Mouse (Mus musculus) right cerebral cortex, postnatal 10 days (tissue): ENCODE results near the gene Rubcnl.

Experiments used
- DNase-seq, 2 experiments: peaks; one replicate each; pipeline ENCODE4 v3.0.0; 2021; ENCODE audit warnings: low spot score in 2 of 2

Gene Rubcnl

GRCm38 (mm10) chr14:75015856-75016714 lies at the start of gene Rubcnl:
Gene Rubcnl, plus strand, starts transcription at chr14:75016027.
- peak; percentile 75 to 88 for DNase-seq

- DNase-seq: no peak
These were observed 43.6 kb upstream of the Rubcnl start for GRCm38 (mm10) chr14:74972216-74972615.

DNA sequence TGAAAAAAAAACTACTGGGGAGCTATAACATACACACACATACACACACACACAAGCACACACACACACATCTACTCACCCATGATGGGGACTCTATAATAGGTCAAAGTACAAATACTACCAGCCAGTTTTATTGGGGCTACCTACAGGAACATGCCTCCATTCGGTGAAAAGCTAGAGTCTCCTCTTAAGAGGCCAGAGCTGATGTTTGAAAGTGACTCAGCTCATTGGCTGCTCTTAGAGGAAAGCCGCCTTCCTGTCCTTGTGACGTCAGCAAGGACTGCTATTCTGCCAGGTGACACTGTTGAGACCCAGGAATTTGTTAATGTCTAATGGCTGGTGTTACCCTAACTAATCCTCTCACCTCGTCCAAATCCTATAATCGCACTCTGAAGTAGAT lies 43.1 kb upstream of the Rubcnl start:
- DNase-seq: no peak

DNA sequence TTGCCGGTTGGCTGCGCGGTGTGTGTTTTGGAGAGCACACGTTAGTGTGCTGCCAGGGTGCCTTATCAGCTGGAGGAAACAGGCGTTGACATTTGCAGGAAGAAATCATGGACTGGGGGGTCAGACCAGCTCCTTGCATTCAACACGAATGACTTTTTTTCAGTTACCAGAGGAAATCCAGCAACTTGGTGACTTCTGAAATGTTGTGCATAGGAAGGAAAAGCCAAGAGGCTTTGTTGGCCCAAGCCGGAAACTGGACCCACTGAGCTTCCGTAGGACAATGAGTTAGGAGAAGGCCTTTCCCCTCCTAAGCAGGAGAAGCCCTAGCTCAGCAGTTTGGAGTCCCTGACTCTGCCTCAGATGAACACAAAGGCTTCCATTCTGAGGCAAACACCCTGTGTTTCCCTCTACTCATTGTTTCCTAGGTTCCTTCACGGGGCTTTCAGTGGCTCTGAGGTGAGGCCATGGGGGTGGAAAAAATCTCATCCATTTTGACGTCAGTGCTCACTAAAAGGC lies 41.6 kb upstream of the Rubcnl start:
- no peak for DNase-seq

GRCm38 (mm10) chr14:74976972-74977371 lies 38.9 kb upstream of the Rubcnl start:
- DNase-seq: no peak

DNA sequence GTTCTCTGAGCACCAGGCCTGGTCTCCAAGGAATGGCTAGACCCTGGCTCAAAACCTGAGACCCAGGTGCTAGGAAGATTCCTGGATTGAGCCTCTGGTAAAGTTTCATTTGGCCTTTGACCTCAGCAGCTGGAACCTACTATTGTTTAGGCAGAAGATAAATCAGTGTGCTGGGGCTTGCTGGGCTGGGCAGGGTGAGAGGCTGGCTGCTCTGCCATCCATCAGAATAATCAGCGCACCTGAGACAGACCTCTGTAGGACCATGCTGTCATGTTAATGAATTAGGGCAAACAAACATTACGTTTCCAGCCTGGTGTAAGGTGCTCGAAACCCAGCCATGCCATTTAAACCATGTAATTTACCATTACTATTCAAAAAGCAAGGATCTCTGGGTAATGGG lies 34.8 kb upstream of the Rubcnl start:
- DNase-seq: no peak

DNA sequence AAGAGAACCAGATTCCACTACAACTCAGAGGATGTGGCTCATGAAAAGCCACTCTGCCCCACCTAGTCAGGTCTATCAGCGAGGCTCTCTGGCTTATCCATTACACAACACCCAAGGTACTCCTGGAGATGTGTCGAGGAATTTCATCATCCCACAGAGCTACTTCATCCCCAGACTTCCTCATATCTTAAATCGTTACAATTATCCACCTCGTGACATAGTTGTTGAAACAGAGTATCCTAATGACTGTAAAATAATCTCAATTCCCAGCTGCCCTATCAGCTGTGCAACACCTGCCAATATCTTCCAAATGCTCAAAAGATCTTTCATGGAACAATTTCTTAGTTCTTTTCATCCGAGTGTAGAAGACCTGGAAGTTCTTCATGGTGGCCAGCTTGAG lies 32.7 kb upstream of the Rubcnl start:
- no peak for DNase-seq

DNA sequence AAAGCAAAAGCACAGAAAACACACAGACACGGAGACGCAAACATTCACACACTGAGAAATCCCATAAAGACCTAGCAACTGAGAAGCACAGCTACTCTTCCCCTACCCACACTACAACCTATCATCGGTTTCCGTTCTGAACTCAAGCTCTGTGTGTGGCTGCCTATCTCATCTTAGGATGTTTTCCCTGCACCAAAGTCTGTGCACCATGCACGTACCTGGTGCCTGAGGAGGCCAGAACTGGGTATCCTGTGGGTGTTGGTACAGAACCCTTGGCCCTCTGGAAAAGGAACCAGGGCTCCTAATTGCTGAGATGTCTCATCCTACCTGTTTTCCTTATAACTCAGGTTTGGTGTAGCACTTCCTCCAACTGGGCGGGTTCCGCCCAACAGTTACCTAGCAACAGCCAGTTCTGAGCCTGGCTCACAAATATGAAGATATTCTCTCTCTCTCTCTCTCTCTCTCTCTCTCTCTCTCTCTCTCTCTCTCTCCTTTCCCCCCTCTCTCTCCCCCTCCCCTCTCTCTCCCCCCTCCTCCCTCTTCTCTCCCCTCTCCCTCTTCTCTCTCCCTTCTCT lies 30.9 kb upstream of the Rubcnl start:
- peak; percentile 39 to 46 for DNase-seq

DNA sequence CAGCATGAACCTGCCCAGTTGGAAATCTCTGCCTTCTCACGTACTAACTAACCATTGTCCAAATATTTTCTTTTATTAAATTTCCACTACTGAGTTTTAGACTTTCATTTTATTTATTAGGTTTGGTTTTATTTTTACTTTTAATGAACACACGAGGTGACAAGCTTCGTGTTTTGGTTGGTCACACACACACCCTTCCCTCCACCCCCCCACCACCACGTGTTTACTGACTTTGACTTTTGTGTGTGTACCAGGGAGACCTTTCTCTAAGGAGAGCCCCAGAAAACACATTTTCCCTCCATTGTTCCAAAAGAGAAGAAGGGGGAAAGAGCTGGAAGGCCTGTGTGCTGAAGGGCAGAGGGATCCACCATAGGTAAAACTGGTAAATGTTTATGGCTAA lies 30.2 kb upstream of the Rubcnl start:
- DNase-seq: no peak

DNA sequence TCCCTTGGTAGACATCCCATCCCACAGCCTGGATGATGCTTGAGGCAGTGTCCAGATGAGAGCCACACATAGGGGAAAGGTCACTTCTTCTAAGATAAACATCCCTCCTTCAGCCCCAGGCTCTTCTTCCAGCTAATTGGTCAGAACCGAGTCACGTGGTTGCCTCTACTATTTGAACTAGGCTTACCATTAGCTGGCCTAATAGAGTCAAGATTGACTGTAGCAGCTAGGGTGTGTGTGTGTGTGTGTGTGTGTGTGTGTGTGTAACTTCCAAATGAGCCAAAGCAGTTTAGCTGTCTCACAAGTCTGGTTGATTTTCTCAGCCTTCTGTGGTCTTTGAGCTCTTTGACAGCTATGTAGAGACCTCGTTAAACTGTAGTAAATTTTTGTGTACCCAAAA lies 29.3 kb upstream of the Rubcnl start:
- no peak for DNase-seq

DNA sequence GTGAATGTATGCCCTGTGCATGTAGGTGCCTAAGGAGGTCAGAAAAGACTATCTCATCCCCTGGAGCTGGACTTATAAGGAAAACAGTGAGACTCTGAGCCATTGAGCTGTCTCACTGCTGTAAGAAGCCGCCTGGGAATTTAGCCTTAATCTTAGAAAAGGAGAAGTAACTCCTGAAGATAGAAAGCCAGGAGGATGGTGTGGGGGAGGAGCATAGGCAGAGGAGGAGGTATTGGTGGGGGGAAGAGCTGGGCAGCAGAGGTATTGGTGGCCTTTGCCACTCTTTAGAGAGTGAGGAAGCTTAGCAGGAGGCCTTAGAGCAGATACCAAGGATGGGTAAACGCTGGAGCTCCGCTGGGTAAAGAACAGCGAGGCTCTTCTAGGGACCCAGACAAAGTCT lies 26.5 kb upstream of the Rubcnl start:
- no peak for DNase-seq

GRCm38 (mm10) chr14:74989909-74990308 lies 25.9 kb upstream of the Rubcnl start:
- DNase-seq: no peak

DNA sequence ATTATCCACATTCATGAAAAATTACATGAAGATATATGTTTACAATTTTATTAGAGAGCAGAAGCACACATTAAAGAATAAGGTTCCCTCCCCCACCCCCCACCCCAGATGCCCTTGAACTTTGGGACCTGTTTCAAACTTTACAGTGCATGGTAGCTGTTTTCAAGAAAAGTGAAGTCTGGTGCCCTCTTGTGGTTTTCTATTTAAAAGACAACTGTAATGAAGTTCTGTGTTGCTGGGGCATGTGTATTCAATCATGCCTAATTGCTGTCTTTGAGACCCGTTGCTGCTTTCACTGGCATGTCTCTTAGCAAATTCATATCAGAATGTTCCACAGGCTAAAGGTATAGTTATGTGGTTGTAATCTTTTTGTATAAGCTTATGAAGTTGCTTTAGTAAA lies 25.3 kb upstream of the Rubcnl start:
- no peak for DNase-seq

DNA sequence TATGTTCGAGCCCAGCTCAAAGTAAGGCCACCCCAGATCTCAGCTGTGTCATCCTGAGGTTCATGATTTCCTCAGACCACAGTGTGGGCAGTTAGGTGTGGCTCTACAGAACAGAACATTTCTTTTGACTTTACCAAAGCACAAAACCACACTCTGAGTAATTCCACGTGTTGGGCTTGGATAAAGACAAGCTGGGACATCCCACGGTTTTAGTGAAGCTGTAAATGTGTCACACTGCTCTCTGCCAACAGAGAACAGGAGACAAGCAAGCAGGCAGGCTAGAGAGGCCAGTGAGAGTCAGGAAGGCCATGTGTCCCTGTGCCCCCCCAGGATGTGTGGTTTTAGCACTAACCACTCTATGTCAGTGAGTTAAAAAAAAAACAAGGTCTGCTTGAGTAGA lies 19.3 kb upstream of the Rubcnl start:
- no peak for DNase-seq

DNA sequence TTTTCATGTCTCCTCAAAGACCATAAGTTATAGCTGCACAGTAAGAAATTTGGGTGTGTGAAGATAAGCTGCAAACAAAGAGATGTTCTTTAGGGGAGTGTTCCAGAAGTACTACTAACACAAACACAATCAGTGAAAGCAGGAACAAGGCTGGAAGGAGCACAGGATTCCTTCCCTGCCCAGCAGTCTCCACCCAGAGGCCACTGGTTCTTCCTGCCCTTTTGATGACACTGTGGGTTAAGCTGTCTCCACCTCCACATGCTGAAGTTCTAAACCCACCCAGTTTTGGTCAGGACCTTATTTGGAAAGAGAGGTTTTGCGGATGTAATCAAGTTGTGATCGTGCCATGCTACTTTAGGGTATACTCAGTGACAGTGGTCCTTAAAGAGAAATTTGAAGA lies 18.8 kb upstream of the Rubcnl start:
- DNase-seq: no peak

GRCm38 (mm10) chr14:75001364-75001763 lies 14.5 kb upstream of the Rubcnl start:
- DNase-seq: no peak

DNA sequence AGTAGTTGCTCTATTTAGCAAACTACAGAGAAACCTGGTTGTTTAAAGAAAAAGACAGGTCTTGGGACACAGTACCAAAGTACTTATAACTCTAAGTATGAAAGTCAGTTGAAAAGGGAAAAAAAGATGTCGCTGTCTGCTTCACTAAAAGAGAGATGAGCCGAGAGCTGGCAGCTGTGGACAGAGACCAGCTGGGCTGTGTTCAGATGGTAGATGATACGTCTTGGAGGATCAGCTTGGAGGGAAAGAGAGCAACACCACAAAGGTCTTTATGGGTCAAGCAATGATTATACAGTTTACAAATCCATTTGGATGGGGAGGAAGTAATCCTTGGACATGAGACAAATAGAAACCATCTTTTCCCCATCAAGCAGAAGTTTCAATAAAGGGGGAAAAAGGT lies 12.5 kb upstream of the Rubcnl start:
- no peak for DNase-seq

DNA sequence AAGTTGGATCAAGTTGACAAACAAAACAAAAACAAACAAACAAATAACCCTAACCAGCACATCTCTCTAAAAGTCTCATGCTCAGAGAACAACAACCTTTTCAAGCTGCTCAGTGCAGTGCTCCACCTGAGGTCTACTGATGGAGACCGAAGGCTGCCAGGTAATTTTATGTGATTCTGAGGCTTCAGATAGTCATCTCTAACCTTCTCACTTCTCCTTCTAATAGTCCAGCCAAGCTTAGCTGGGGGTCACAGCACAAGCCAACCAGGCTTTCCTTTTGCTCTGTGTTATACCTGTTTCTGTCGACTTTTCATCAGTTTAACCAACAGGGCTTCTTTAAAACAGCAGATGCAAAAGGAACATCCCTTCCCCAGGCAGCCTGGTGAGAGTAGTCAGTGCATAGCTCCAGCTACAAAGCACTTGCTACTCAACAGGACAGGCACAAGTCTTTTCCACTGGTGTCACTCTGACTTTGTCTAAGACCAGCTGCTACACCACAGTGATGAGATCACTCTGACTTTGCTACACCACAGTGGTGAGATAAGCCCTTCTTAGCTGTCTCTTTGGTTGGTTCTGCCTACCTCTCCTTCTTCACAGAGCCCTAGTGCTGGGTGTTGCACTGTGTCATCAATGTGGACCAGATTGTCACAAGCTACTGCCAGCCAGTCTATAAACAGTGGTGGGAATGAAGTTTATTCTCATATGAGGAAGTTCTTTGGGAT lies 10.2 kb upstream of the Rubcnl start:
- DNase-seq: no peak

DNA sequence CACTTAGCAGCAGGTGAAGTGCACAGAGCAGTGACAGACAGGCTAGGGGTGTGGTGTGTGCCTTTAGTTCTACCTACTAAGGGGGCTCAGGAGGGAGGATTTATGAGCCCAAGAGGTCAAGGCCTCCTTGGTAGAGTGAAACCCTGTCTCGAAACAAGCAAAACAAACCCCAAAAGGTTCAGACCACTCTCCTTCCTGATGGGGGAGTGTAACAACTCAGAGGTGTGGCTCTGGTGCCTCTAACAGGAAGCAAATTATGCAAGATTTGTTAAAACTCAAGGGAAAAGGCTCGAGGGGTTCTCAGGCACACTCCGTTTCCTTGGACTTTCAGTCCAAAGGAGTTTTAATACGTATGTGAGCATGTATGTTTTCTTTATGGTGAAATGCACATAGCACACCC lies 5.5 kb upstream of the Rubcnl start:
- no peak for DNase-seq

DNA sequence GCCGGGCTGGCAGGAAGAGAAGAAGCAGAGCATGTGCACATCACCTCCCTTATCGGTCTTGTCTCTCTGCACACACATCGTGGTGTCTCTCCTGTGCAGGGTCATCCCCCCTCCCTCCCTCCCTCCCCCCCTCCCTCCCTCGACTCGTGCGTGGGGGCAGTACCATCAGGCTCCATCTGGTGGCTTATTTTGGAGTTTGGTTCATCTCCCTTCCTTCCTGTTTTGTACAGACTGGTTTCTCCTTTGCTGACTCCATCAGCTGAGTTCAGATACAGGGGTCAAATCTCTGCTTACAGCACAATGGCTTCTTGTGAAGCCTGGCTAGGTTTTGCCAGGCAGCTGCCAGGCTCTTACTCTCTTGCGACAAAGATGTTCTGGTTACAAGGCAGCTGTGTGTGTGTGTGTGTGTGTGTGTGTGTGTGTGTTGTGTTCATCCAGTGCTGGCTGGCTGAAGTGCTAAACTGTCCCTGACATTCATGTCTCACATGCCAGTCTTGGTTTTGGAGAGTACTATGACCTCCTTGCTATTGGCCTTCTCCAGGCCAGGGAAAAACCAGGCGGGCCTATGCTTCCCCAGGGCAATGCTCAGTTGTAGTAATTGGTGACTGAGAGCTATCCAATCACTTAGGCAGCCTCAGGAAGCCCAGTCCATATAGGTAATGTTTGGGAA lies 4.7 kb upstream of the Rubcnl start:
- DNase-seq: no peak

DNA sequence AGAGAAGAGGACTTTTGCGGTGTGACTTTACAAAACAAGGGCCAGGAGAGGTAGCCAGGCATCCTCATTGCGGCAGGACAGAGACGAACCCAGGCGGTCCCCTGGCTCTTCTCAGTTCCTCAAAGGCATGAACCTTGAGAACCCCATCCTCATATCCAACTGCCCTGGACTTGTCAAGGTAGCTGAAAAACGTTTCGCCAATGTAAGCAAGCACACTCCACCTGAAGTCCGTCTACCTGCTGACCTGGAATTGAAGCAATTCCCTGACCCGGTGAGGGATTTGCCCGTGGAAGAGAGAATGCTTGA lies 841 bp downstream of the Rubcnl start:
- DNase-seq: no peak

GRCm38 (mm10) chr14:75017277-75017676 lies 1.4 kb downstream of the Rubcnl start:
- no peak for DNase-seq
